In genomic region chr12:7670561-7670960, GRCm38 (mm10) we compare ENCODE assay signal across 29 mouse cellular contexts.
DNase-seq lines count a peak whose midpoint lies in the region; ATAC-seq and TF ChIP-seq lines count a peak whose summit lies in the region.
"Had no signal": no experiment of that assay in that cellular context is flagged by ENCODE, and none has a peak within 500 bp of the region (broad histone marks: within the 10 kb centered on the region; RNA-seq: fewer than 3 reads in every experiment).

No protein-coding gene starts in this region.

- H3K27ac ChIP-seq in kidney, postnatal 0 days, result no peak overlapping the region
- H3K27ac ChIP-seq in liver, embryonic 12.5 days, result no peak overlapping the region
- H3K27ac ChIP-seq: forebrain, embryonic 10.5 days; forebrain, embryonic 13.5 days; gastrocnemius, adult 2 months; heart, embryonic 15.5 days; hindbrain, embryonic 10.5 days; hindbrain, embryonic 13.5 days; intestine, embryonic 15.5 days had no signal

- DNase-seq in adrenal gland, postnatal 10 days, result peak; percentile 2
- no peak for DNase-seq in adrenal gland, postnatal 36 days
- DNase-seq in kidney, postnatal 0 days (ENCODE audit: low spot score), result peak; percentile 2
- no peak for DNase-seq in kidney, postnatal 25 days
- peak; percentile 1 for DNase-seq in NIH3T3 (ENCODE audit: low read depth)
- no peak for DNase-seq in thymus, adult 18-20 months
- DNase-seq: B cell, adult 2 months; cerebellum, adult 11 months; cerebellum, adult 2 months; cerebellum, adult 9-11 months; cerebellum, postnatal 25 days; gastrocnemius, adult 2 months; gastrocnemius, postnatal 14 days; heart, adult 18-20 months; heart, postnatal 10 days; heart, postnatal 36 days had no signal

- H3K4me2 ChIP-seq in kidney, postnatal 0 days (ENCODE audit: low read length), result no peak overlapping the region
- no peak overlapping the region for H3K4me2 ChIP-seq in liver, embryonic 12.5 days
- H3K4me2 ChIP-seq: forebrain, embryonic 13.5 days; heart, embryonic 12.5 days; heart, embryonic 15.5 days; hindbrain, embryonic 13.5 days; intestine, embryonic 15.5 days had no signal

- WGBS in kidney, postnatal 0 days, result 32% methylated on average over 1 of the region's 1 CpGs
- 38% methylated on average over 1 of the region's 1 CpGs for WGBS in liver, embryonic 12.5 days (ENCODE audit: insufficient replicate concordance)

- H3K9ac ChIP-seq in kidney, postnatal 0 days (ENCODE audit: low read depth, low read length), result no peak overlapping the region
- H3K9ac ChIP-seq in liver, embryonic 12.5 days, result no peak overlapping the region
- H3K9ac ChIP-seq: forebrain, embryonic 13.5 days; heart, embryonic 12.5 days; heart, embryonic 15.5 days; hindbrain, embryonic 13.5 days; intestine, embryonic 15.5 days had no signal

- H3K36me3 ChIP-seq in kidney, postnatal 0 days (ENCODE audit: insufficient read depth, low read length), result no peaks in the 10 kb centered on the region
- H3K36me3 ChIP-seq in liver, embryonic 12.5 days, result no peaks in the 10 kb centered on the region
- H3K36me3 ChIP-seq: forebrain, embryonic 10.5 days; G1E; heart, embryonic 12.5 days; heart, embryonic 15.5 days; hindbrain, embryonic 10.5 days; hindbrain, embryonic 13.5 days; intestine, embryonic 15.5 days had no signal

- ATAC-seq in kidney, postnatal 0 days (replicated peaks; ENCODE audit: low FRiP score, low read depth), result no peak
- no peak for ATAC-seq in liver, embryonic 12.5 days
- ATAC-seq: activated CD4-positive, CD25-positive, alpha-beta regulatory T cell, adult 4 months; forebrain, embryonic 13.5 days; forebrain, embryonic 16.5 days; hindbrain, embryonic 16.5 days; intestine, embryonic 15.5 days had no signal

- H3K4me3 ChIP-seq in kidney, postnatal 0 days (replicated peaks; ENCODE audit: low read depth, low read length), result no peak overlapping the region
- H3K4me3 ChIP-seq in liver, embryonic 12.5 days, result no peak overlapping the region
- H3K4me3 ChIP-seq: forebrain, embryonic 10.5 days; forebrain, embryonic 13.5 days; gastrocnemius, adult 2 months; heart, embryonic 12.5 days; heart, embryonic 15.5 days; hindbrain, embryonic 10.5 days; hindbrain, embryonic 13.5 days; intestine, embryonic 15.5 days had no signal

- H3K4me1 ChIP-seq in kidney, postnatal 0 days (replicated peaks; ENCODE audit: insufficient read depth, low read length), result no peaks in the 10 kb centered on the region
- H3K4me1 ChIP-seq in liver, embryonic 12.5 days, result no peaks in the 10 kb centered on the region
- H3K4me1 ChIP-seq: forebrain, embryonic 10.5 days; forebrain, embryonic 13.5 days; heart, embryonic 12.5 days; heart, embryonic 15.5 days; hindbrain, embryonic 13.5 days; intestine, embryonic 15.5 days had no signal

- no peak for TF ChIP-seq CTCF in kidney, postnatal 0 days (IDR thresholded peaks at IDR 0.05; ENCODE audit: low read depth)

- H3K27me3 ChIP-seq in kidney, postnatal 0 days (ENCODE audit: insufficient read depth, low read length), result no peaks in the 10 kb centered on the region
- no peaks in the 10 kb centered on the region for H3K27me3 ChIP-seq in liver, embryonic 12.5 days (replicated peaks)
- H3K27me3 ChIP-seq: CH12.LX; forebrain, embryonic 13.5 days; heart, embryonic 12.5 days; heart, embryonic 15.5 days; hindbrain, embryonic 13.5 days; intestine, embryonic 15.5 days had no signal

- H3K9me3 ChIP-seq in kidney, postnatal 0 days (replicated peaks; ENCODE audit: low read length), result no peaks in the 10 kb centered on the region
- H3K9me3 ChIP-seq in liver, embryonic 12.5 days (replicated peaks), result no peaks in the 10 kb centered on the region
- H3K9me3 ChIP-seq: forebrain, embryonic 10.5 days; forebrain, embryonic 13.5 days; G1E; heart, embryonic 12.5 days; heart, embryonic 15.5 days; hindbrain, embryonic 10.5 days; hindbrain, embryonic 13.5 days; intestine, embryonic 15.5 days had no signal

Comparison
In these comparisons a context has a peak if more than half of its experiments do, and no peak if none do; other contexts are left out.
1. DNase-seq: peak in adrenal gland, postnatal 10 days (single experiment), kidney, postnatal 0 days (single experiment) and NIH3T3 (single experiment); none in adrenal gland, postnatal 36 days (0 of 2), kidney, postnatal 25 days (0 of 2) and thymus, adult 18-20 months (0 of 2).